Mouse (Mus musculus) cerebellum, postnatal 14 days (tissue): ENCODE data around the gene Pfkl.
"Not testable (repeated sequence)": the region's sequence is repeated elsewhere in the genome, so short reads cannot be mapped to it uniquely, and the experiment has no call there.

Source experiments
- DNase-seq, 2 experiments: peaks; one replicate each; pipeline ENCODE4 v3.0.0; 2021; ENCODE audit warnings: mixed read lengths in 2 of 2

Gene Pfkl

GRCm38 (mm10) chr10:78009945-78010293, at the start of gene Pfkl:
TSS of gene Pfkl (minus strand) at chr10:78010083.
- DNase-seq: no peak

- DNase-seq: no peak
These were observed 47.2 kb upstream of the Pfkl start for GRCm38 (mm10) chr10:78057056-78057455.

- DNase-seq: no peak
These were observed 45.0 kb upstream of the Pfkl start for GRCm38 (mm10) chr10:78054633-78055565.

GRCm38 (mm10) chr10:78049519-78050035, 39.7 kb upstream of the Pfkl start:
- DNase-seq: no peak

GRCm38 (mm10) chr10:78048061-78048730, 38.3 kb upstream of the Pfkl start:
- DNase-seq: no peak

DNA sequence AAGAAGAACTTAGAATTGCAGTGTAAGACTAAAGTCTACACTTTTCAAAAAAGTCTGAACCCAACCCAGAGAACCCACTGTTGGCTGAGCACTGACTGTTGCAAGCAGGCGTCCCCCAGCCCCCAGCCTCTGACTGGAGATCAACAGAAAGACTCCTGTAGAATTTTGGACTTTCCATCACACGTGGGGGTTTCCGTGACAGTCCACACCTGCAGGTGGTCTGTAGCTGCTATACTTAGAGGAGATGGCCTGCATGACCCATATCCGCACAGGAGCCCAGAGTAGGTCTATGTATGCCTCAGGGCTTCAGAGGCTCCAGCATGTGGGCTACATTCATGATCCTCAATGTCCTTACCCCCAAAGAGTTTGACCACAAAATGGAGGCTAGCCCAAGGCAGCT, 36.5 kb upstream of the Pfkl start:
- DNase-seq: no peak

DNA sequence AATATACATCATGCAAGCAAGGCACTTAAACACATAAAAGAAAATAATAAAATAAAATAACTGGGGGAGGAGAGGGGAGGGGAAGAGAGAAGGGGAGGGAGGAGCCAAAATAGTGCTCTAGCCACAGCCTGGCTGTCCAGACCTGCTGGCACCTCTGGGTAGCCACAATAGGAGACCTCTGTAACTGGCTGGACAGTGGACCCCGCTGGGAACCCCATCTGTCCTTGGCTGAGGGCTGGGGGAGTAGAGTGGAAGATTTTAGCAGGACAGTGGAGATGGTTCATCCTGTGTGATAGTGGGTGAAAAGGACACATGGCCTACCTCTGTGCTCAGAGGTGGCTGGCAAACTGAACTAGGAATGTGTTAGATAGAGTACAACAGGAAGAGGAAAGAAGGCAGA, 34.6 kb upstream of the Pfkl start:
- peak; percentile 33 to 45 for DNase-seq

DNA sequence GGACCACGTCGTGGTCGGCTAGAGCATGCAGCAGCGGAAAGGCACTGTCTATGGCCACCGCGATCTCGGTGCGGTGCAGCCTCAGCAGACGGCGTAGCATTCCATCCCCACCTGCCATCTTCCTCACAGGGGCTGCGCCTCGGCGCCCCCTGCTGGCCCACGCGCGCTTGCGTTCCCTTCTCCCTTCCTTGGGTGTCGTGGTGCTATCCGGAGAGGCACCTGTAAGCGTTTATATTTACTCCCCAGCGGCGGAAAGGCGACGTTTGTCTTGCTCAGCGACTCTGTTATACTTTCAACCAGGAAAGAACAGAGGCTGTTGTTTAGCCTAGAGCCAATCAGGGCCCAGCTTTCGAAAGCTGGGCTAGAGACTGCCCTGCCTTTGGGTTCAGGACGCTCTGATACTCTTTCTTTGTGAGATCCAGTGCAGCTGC, 33.5 kb upstream of the Pfkl start, which contains the start of gene Aire:
TSS of gene Aire (minus strand) at position 205 of the 431 bp plus-strand sequence.
- peak; percentile 69 to 75 for DNase-seq

- DNase-seq: no peak
These were observed 33.0 kb upstream of the Pfkl start for GRCm38 (mm10) chr10:78042697-78043405.

DNA sequence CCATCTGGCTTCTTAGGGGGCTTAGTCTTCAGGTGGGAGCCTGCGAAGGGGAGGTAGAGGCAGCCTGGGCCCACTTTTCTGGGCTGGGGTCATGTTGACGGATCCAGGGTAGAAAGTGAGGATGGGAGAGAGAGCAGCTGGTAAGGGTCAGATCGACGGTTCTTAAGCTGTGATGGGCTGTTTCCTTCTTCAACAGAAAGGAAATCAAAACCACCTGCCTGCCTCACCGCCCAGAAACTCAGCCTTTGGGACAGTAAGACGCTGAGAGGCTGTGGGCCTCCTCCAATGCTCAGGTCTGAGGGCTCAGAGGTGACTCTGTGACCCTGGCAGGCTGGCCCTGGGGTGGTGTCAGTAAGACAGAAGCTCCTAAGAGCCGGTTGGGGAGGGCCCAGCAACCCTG, 32.2 kb upstream of the Pfkl start:
- DNase-seq: no peak

- no peak for DNase-seq
These were observed 31.8 kb upstream of the Pfkl start, which contains the start of gene Dnmt3l for GRCm38 (mm10) chr10:78041647-78042046. TSS of gene Dnmt3l (plus strand) at chr10:78041947.

DNA sequence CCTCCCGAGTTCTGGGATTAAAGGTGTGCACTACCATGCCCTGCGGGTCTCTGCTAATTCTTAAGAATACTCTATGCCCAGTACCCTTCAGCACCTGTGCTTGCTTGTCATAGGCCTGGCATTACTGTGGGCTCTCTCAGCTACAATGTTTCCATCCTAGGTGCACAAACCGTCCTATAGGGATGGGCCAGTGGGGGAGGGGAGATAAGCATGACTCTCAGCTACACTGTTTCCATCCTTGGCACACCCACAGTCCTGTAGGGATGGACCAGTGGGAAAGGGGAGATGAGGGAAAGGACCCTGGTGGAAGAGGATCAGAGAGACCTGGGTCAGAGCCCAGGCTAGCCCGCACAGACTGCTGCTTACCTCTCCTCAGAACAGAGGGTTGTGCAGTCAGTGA, 27.3 kb upstream of the Pfkl start:
- no peak for DNase-seq

- no peak for DNase-seq
These were observed 22.1 kb upstream of the Pfkl start for GRCm38 (mm10) chr10:78031987-78032386.

GRCm38 (mm10) chr10:78029080-78029479, 19.2 kb upstream of the Pfkl start:
- DNase-seq: no peak

DNA sequence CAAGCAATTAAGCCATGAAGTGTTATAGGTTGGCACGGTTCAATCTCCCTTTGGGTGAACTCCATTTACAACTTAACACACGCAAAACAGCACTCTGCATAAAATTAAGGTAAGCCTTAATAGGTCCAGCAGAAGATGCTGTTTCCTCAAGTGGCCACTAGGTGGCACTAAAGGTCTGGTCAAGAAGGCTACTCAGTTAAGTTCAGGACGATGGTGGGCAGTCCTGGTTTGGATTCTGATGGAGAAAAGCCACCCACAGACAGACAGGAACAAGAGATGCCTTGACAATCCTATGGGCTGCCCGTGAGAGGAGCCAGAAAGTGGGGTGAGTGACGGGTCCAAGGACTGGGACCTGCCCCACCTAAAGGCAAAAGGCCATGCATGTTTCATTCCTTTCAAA, 18.2 kb upstream of the Pfkl start:
- peak; percentile 86 to 91 for DNase-seq

GRCm38 (mm10) chr10:78025453-78025852, 15.6 kb upstream of the Pfkl start:
- not testable (repeated sequence) for DNase-seq

DNA sequence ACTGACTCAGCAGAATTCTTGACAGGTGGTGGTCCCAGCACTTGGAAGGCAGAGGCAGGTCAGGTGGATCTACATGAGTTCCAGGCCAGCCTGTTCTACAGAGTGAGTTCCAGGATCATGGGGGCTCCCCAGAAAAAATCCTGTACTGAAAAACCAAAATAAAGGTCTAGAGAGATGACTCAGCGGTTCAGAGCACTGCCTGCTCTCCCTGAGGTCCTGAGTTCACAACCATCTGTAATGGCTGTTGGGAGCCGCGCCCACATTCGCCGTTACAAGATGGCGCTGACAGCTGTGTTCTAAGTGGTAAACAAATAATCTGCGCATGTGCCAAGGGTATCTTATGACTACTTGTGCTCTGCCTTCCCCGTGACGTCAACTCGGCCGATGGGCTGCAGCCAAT, 10.1 kb upstream of the Pfkl start:
- DNase-seq: not testable (repeated sequence)

- no peak for DNase-seq
These were observed 9.4 kb upstream of the Pfkl start for GRCm38 (mm10) chr10:78019291-78019690.

- peak; percentile 90 to 93 for DNase-seq
These were observed 8.9 kb upstream of the Pfkl start for GRCm38 (mm10) chr10:78018797-78019203.

DNA sequence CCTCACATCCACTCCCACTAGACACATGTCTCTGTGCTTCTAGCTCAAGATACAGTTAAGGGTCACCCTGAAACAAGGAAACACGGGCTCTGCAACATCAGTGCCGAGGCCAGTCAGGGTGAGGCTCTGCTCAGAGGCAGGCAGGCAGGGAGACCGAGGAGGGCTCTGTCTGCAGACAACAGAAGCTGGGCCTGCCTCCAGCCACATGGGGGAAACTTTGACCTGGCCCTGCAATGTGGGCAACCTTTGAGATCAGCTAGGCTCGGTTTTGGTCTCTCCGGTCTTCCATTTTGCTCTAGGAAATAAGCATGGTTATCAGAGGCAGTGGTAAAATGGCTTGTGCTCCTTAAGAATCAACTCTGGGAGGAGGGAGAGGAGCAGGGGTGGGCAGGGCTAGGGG, 6.5 kb upstream of the Pfkl start:
- DNase-seq: no peak

- DNase-seq: no peak
These were observed 5.6 kb upstream of the Pfkl start for GRCm38 (mm10) chr10:78015489-78015888.

GRCm38 (mm10) chr10:78012661-78013495, 3.0 kb upstream of the Pfkl start:
- no peak for DNase-seq
